Mouse (Mus musculus): ENCODE results near the gene Stac3.

The Stac3 gene

DNA sequence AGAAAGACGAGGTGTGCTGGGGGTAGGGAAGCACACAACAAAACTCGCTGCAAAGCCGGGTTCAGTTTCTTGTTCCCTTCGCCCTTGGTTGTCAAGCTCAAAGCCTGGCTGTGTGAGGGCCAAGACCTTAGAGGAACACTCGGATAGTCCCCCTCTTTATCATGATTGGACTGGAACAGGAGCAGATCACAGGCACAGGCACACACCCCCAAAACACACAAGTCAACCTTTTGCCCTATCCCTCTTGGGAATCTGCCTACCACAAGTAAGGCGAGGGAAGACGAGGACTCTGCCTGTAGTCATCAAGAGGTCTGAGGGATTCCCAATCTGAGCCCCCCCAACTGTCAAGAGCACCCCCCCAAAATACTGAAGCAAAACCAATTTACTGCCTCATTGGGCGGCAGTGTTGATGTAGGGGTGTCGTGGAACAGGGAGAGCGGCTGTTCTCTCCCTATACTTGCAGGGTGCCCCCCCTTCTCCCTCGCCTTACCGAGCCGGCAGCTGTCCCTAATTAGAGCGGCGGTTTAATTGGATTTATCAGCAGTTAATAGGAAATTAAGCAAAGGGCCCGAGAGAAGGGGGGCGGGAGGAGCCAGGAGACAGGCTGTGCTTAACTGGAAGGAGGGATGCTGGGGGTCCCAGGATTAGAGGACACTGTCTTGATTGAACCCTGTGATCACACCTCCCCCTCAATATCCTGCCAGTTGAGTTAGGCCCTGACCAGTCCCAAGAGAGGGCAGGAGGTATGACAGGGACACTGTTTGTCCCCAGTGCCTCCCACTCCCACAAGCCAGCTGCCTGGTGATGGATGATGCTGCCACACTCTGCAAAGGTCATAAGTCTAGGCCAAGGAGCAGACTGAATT, 8.6 kb downstream of the Stac3 start:
- peak; percentile 56 for DNase-seq

- DNase-seq, result peak; percentile 45
These were observed 9.6 kb downstream of the Stac3 start for GRCm38 (mm10) chr10:127510895-127511617.

- peak; percentile 79 for DNase-seq
These were observed 10.3 kb downstream of the Stac3 start for GRCm38 (mm10) chr10:127511634-127512306.

GRCm38 (mm10) chr10:127512307-127512666, 10.8 kb downstream of the Stac3 start:
- DNase-seq, result no peak

GRCm38 (mm10) chr10:127512813-127513212, 11.3 kb downstream of the Stac3 start:
- peak; percentile 93 for DNase-seq

DNA sequence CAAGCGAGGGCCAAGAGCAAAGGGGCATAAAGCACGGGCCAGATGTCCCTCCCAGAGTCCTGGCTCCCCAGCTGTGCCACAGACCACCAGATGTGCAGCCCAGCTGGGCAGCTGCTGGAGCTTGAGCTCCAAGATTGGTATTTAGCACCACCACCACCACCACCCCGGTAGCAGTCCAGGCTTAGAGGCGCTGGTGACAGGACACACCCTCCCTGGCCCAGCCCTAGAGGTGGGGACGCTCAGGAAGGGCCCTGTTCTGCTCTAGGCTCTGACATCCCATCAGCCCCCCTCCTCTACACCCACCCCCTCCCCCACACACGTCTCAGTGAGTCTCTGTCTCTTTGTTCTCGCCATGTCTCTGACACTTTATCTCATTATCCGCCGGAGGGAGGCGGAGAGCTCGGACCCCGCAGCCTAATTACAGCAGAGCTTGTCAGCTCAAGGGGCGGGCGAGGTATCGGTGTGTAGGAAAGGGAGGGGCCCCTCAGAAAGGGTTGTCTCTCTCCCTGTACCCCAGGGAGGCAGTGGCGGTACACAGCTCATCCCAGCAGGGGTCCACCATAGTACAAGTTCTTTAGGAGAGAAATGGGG, 12.1 kb downstream of the Stac3 start:
- peak; percentile 65 for DNase-seq

- DNase-seq, result no peak
These were observed 12.7 kb downstream of the Stac3 start for GRCm38 (mm10) chr10:127514111-127514698.

- DNase-seq, result no peak
These were observed 13.3 kb downstream of the Stac3 start, which contains the start of gene Ndufa4l2 for GRCm38 (mm10) chr10:127514764-127515163. TSS of gene Ndufa4l2 (plus strand) at chr10:127514967.

DNA sequence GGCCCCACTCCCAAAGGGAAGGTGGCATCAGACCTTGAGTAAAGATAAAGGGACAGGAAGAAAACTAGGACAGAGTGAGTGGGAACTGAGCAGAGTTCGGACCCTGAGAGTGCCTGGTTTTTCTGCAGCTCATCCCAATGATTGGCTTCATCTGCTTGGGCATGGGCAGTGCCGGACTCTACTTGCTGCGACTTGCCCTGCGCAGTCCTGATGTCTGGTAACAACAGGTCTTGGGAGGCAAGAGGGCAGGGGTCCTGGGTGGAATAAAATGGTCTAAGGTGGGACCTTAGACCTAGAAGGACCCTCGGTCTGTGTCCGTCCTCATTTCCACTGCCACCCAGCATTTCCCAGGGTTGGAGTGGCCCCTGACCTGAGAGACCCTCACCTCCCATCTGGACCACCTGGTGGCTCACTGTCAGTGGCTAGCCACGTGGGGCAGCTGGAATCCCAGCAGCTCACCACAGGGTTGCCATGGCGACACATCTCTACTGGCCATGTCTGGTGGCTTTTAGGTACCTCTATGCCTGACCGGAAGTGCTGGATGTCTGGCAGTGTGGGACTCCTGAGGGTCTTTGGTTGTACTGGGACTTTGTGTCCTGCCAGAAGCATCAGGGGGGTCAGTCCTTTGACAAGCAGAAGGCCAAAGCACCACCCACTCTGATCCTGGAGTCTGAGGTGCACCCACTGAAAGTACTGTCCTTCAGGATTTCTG, 13.9 kb downstream of the Stac3 start:
- DNase-seq, result peak; percentile 65

DNA sequence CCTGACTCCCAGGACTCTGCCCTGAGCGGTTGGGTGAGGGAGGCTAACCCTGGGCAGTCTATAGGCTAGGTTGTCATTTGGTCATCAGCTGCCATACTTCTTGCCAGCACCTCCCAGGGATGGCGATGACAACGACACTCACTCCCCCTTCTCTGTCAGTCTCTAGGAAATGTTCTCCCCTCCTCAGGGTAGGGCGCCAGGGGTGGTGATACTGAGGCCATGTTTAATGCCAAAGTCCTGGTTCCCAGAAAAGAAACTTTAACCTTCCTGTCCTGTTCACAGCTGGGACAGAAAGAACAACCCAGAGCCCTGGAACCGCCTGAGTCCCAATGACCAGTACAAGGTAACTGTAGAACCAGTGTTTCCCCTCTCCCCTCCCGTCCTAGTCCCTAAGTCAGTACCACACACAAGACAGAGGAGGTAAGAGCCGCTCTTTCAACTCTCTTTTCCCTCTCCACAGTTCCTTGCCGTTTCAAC, 14.5 kb downstream of the Stac3 start:
- DNase-seq, result no peak

DNA sequence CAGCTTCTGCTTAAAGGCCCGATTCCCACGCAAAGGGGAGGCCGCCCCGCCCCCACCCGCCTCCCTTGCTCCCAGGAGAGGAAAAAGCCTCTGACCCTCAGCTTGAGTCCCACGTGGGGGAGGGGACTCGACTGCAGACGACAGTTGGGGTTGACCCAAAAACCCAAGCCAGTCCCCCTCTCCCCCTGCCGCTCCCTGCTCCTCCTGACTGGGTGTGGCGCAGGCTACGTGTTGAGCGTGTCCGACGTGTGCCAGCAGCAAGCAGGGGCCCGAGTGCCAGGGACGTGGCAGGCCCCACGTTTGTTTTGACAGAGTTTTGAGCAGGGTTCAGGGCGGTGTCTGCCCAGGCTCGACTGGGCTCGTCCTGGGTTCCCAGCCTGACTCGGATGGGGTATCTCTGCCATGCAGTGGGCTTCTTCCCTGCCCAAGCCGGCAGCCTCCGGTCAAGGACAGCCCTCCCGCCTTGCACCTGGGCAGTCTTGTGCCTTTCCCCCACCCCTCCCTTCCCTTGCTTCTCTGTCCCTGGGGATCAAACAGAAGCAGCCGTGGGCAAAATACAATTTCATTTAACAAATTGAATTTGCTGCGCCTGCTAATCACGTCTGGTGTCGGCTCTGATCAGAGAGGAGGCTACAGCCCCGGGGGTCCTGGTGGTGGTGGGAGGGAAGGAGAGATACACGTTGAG, 15.2 kb downstream of the Stac3 start:
- peak; percentile 73 for DNase-seq

GRCm38 (mm10) chr10:127517941-127518340, 16.5 kb downstream of the Stac3 start:
- DNase-seq, result no peak

GRCm38 (mm10) chr10:127519041-127519701, 17.7 kb downstream of the Stac3 start:
- DNase-seq, result no peak

DNA sequence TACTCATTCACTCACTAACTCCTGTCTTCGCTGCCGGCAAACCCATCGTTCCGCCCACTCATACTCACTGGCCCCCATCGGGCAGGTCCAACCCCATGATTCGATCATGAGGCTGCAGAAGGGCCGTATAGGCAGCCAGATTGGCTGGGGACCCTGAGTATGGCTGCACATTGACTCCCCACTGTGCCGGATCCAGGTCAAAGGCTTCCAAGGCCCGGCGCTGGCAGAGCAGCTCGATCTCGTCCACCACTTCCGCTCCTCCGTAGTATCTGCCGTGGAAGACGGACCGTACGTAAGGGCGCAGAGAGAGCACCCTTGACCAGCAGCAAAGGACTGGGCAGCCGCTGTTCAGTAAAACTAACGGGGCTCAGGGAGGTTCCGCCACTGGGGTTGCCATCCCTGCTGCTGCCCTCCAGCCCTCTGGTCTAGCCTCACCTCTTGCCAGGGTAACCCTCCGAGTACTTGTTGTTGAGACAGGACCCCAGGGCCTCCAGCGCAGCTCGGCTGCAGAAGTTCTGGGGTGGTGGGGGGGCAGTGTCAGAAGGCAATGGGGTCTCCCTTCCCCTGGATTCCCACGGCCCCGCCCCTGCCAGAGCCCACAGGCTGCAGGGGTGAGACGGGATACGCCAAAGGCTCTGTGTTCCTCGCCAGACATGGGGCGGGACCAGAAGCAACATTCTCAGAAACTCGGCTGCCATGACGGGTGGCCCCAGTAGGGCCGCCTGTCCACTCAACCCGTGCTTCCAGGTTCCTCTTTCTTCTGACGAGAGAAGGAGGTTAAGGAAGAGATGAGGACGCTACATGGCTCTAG, 18.6 kb downstream of the Stac3 start:
- DNase-seq, result no peak

DNA sequence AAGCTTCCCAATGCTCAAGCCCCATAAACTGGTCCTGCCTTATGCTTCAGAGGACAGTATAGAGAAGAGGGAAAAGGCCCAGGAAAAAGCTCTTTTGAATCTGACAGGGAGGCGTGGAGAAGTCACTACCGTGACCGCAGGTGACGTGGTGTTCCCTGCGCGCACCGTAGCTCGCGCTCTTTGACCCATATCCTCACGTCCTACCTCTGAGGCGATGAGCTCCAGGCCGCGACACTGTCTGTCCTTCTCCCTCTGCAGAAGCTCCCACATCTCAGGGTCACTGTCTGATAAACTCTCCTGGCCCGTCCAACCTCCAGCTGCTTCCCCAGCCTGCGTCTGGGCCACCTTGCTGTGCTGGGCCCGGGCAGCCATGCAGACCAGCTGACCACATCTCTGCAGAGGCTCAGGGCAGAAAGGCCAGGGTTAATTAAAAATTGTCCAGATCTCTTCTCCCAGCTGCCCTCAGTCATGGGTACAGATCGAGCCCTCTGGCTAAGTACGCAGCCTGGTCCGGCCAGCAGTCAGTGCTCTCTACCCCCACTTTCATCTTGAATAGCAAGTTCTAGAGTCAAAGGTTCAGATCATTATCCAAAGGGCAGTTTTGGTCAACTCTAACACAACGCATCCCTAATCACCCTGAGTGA, 19.4 kb downstream of the Stac3 start:
- no peak for DNase-seq

DNA sequence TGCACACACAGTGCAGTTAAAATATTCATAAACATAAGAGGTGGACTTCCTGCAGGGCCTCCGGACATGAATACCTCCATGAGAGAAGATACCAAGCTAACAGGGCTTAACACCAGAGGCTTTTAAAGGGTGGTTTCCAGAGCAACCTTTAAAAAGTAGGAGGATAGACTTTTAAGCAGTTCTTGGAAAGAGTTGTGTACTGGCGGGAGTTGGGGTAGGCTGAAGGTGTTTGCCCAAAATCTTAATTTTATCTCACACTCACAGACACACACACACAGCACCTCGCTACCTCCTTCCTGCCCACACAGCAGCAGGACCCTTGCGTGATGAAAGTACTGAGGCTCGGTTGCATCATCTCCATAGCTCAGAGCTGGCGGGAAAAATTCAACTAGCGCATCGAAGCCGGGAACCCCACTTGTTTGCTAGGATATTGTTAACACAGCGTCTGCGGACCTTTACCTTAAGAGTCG, 20.2 kb downstream of the Stac3 start:
- peak; percentile 41 for DNase-seq

- DNase-seq, result peak; percentile 96
These were observed 20.6 kb downstream of the Stac3 start, which contains the start of gene Shmt2 for GRCm38 (mm10) chr10:127522088-127522581. TSS of gene Shmt2 (minus strand) at chr10:127522444.

GRCm38 (mm10) chr10:127524646-127525255, 23.3 kb downstream of the Stac3 start:
- DNase-seq, result peak; percentile 43

All from embryo, embryonic 11 days (tissue).